In the genomic region with DNA sequence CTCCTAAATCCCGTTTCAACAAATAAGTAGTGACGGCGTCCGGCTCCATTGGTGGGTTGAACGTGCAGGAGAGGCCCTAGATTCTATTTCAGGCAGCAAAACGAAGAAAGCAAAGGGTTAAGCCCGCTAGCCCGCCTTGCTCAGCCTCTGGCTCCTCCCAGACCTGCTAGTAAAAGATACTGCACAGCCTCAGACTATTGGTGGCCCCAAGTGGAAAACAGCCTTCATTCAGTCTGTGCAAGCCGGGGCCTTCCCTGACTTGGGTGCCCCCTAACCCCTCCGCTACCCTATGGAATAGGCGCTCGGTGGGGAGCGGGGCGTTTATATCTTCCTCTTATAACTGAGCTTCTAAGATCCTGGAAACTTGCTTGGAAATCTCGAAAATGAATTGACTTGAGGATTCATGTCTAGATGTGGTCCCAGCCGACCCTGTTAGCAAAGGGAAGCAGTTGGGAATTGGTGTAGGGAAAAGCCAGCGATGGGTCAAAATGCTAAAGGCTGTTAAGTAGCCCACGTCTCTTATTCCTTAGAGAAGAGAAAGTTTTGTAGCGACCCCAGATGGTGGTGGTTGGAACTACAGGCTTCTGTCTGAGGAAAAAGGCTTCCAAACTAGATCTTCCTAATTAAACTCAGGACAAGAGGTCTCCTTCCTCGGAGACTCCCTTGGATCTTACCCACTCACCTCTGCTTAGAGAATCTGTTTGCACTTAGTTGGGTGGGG, we compare ENCODE assay signal across 8 mouse cellular contexts. TPM values are rescaled to one million over a fixed set of nuclear protein-coding genes. Genes with fewer than 3 reads are reported as not detected.
DNase-seq lines count a peak whose midpoint lies in the region; ATAC-seq and TF ChIP-seq lines count a peak whose summit lies in the region.

No protein-coding gene starts in this region.

- H3K27ac ChIP-seq in ES-Bruce4 (ENCODE audit: insufficient read depth, low read length) = no peak overlapping the region
- peak overlapping the region; percentile 40 for H3K27ac ChIP-seq in bone marrow, adult 2 months (ENCODE audit: control insufficient read depth, insufficient read depth, low read depth, low read length, poor library complexity)
- H3K27ac ChIP-seq in embryonic facial prominence, embryonic 14.5 days (replicated peaks; ENCODE audit: low read depth, low read length) = peak overlapping the region; percentile 91
- peak overlapping the region; percentile 82 to 85 for H3K27ac ChIP-seq in heart, embryonic 14.5 days (replicated peaks in 1 of 2; ENCODE audit: control insufficient read depth in 1 of 2, insufficient read depth in 1 of 2, low read depth in 2 of 2, low read length in 2 of 2)
- H3K27ac ChIP-seq in liver, embryonic 16.5 days (ENCODE audit: low read length) = peak overlapping the region; percentile 87
- peak overlapping the region; percentile 98 for H3K27ac ChIP-seq in neural tube, embryonic 14.5 days (ENCODE audit: low read depth, low read length)

- TF ChIP-seq EP300 in ES-Bruce4 (IDR thresholded peaks at IDR 0.05; ENCODE audit: insufficient read depth, low read depth, low read length) = no peak

- no peaks in the 10 kb centered on the region for H3K4me1 ChIP-seq in ES-Bruce4 (ENCODE audit: control insufficient read depth, insufficient read depth, low read length)
- H3K4me1 ChIP-seq in bone marrow, adult 2 months (ENCODE audit: control insufficient read depth, insufficient read depth, low read length) = no peaks in the 10 kb centered on the region
- 0 out of 2 replicates have a peak, but pooled peaks cover 9% of the 10 kb centered on the region for H3K4me1 ChIP-seq in embryonic facial prominence, embryonic 14.5 days (ENCODE audit: control insufficient read depth, insufficient read depth, low read length)
- peaks cover 5 to 10% of the 10 kb centered on the region in 2 experiments for H3K4me1 ChIP-seq in heart, embryonic 14.5 days (ENCODE audit: control insufficient read depth in 2 of 2, insufficient read depth in 2 of 2, low read length in 2 of 2)
- H3K4me1 ChIP-seq in liver, embryonic 16.5 days (ENCODE audit: control insufficient read depth, low read depth, low read length) = peaks cover 32% of the 10 kb centered on the region
- 0 out of 2 replicates have a peak, but pooled peaks cover 3% of the 10 kb centered on the region for H3K4me1 ChIP-seq in neural tube, embryonic 14.5 days (ENCODE audit: control insufficient read depth, insufficient read depth, low read length)

- peak overlapping the region; percentile 38 for H3K9ac ChIP-seq in ES-Bruce4 (ENCODE audit: low read depth, poor library complexity, severe bottlenecking)
- H3K9ac ChIP-seq in embryonic facial prominence, embryonic 14.5 days (ENCODE audit: low read depth, low read length) = peak overlapping the region; percentile 72
- H3K9ac ChIP-seq in heart, embryonic 14.5 days (ENCODE audit: low read length) = peak overlapping the region; percentile 68
- peak overlapping the region; percentile 93 for H3K9ac ChIP-seq in liver, embryonic 16.5 days (ENCODE audit: low read depth, low read length)
- H3K9ac ChIP-seq in neural tube, embryonic 14.5 days (replicated peaks; ENCODE audit: low read depth, low read length) = peak overlapping the region; percentile 71; the same call in 1 of the 2 replicates

- H3K27me3 ChIP-seq in ES-Bruce4 (ENCODE audit: control insufficient read depth, insufficient read depth, low read length, poor library complexity, severe bottlenecking) = no peaks in the 10 kb centered on the region
- no peaks in the 10 kb centered on the region for H3K27me3 ChIP-seq in embryonic facial prominence, embryonic 14.5 days (replicated peaks; ENCODE audit: control insufficient read depth, insufficient read depth, low read length)
- no peaks in the 10 kb centered on the region for H3K27me3 ChIP-seq in heart, embryonic 14.5 days (ENCODE audit: control insufficient read depth, insufficient read depth, low read length)
- H3K27me3 ChIP-seq in liver, embryonic 16.5 days (ENCODE audit: control insufficient read depth, insufficient read depth, low read depth, low read length) = no peaks in the 10 kb centered on the region; the same call in 1 of the 2 replicates
- H3K27me3 ChIP-seq in neural tube, embryonic 14.5 days (ENCODE audit: control insufficient read depth, insufficient read depth, low read length) = no peaks in the 10 kb centered on the region

- WGBS in bone marrow, adult 2 months = 1% methylated on average over 20 of the region's 20 CpGs
- WGBS in embryonic facial prominence, embryonic 14.5 days = 1% methylated on average over 20 of the region's 20 CpGs
- under 1% methylated on average over 20 of the region's 20 CpGs for WGBS in heart, embryonic 14.5 days
- WGBS in liver, embryonic 16.5 days (ENCODE audit: insufficient replicate concordance) = under 1% methylated on average over 20 of the region's 20 CpGs
- WGBS in neural tube, embryonic 14.5 days = under 1% methylated on average over 20 of the region's 20 CpGs

- no peaks in the 10 kb centered on the region for H3K36me3 ChIP-seq in ES-Bruce4 (ENCODE audit: control insufficient read depth, insufficient read depth, low read length, poor library complexity, severe bottlenecking)
- peaks cover under 1% of the 10 kb centered on the region; the same call in 1 of the 2 replicates for H3K36me3 ChIP-seq in embryonic facial prominence, embryonic 14.5 days (ENCODE audit: control insufficient read depth, insufficient read depth, low read length)
- H3K36me3 ChIP-seq in heart, embryonic 14.5 days (ENCODE audit: control insufficient read depth, insufficient read depth, low read length) = no peaks in the 10 kb centered on the region
- peaks cover 3% of the 10 kb centered on the region; the same call in 1 of the 2 replicates for H3K36me3 ChIP-seq in liver, embryonic 16.5 days (ENCODE audit: control insufficient read depth, insufficient read depth)
- H3K36me3 ChIP-seq in neural tube, embryonic 14.5 days (ENCODE audit: control insufficient read depth, insufficient read depth, low read length) = no peaks in the 10 kb centered on the region

- peak; percentile 95 for DNase-seq in embryonic facial prominence, embryonic 14.5 days (ENCODE audit: low spot score)
- DNase-seq in kidney, postnatal 10 days = peak; percentile 74
- peak; percentile 53 for DNase-seq in testis, postnatal 14 days (ENCODE audit: low spot score)

- peak overlapping the region; percentile 90 for H3K4me3 ChIP-seq in ES-Bruce4 (ENCODE audit: low read depth, low read length)
- no peak overlapping the region for H3K4me3 ChIP-seq in bone marrow, adult 2 months (replicated peaks; ENCODE audit: control insufficient read depth, low read depth, low read length)
- peak overlapping the region; percentile 62 for H3K4me3 ChIP-seq in embryonic facial prominence, embryonic 14.5 days (ENCODE audit: low read depth, low read length)
- peak overlapping the region; percentile 58 to 73 for H3K4me3 ChIP-seq in heart, embryonic 14.5 days (ENCODE audit: control insufficient read depth in 1 of 2, insufficient read depth in 1 of 2, low read depth in 1 of 2, low read length in 2 of 2)
- H3K4me3 ChIP-seq in liver, embryonic 16.5 days (ENCODE audit: low read depth, low read length) = peak overlapping the region; percentile 85
- peak overlapping the region; percentile 56 for H3K4me3 ChIP-seq in neural tube, embryonic 14.5 days (ENCODE audit: low read depth, low read length)

- TF ChIP-seq CTCF in ES-Bruce4 (IDR thresholded peaks at IDR 0.05; ENCODE audit: low read depth, low read length) = peak; percentile 18
- TF ChIP-seq CTCF in bone marrow, adult 2 months (IDR thresholded peaks at IDR 0.05; ENCODE audit: control insufficient read depth, insufficient read depth, low read length) = no peak

- H3K9me3 ChIP-seq in ES-Bruce4 (replicated peaks; ENCODE audit: control insufficient read depth, insufficient read depth, low read length, poor library complexity, severe bottlenecking) = no peaks in the 10 kb centered on the region
- no peaks in the 10 kb centered on the region for H3K9me3 ChIP-seq in embryonic facial prominence, embryonic 14.5 days (ENCODE audit: control insufficient read depth, low read length)
- no peaks in the 10 kb centered on the region for H3K9me3 ChIP-seq in heart, embryonic 14.5 days (ENCODE audit: control insufficient read depth, low read length)
- no peaks in the 10 kb centered on the region for H3K9me3 ChIP-seq in liver, embryonic 16.5 days (replicated peaks; ENCODE audit: control insufficient read depth, low read length)
- no peaks in the 10 kb centered on the region for H3K9me3 ChIP-seq in neural tube, embryonic 14.5 days (ENCODE audit: control insufficient read depth, low read length)

- TF ChIP-seq POLR2A in ES-Bruce4 (IDR thresholded peaks at IDR 0.05; ENCODE audit: insufficient read depth, low read length) = no peak
- no peak for TF ChIP-seq POLR2A in bone marrow, adult 2 months (IDR thresholded peaks at IDR 0.05; ENCODE audit: borderline replicate concordance, control insufficient read depth, low read depth, low read length)

- H3K4me2 ChIP-seq in embryonic facial prominence, embryonic 14.5 days (ENCODE audit: low read depth, low read length) = peak overlapping the region; percentile 72
- H3K4me2 ChIP-seq in heart, embryonic 14.5 days (ENCODE audit: low read length) = peak overlapping the region; percentile 96
- peak overlapping the region; percentile 85 for H3K4me2 ChIP-seq in liver, embryonic 16.5 days (ENCODE audit: low read depth, low read length)
- peak overlapping the region; percentile 72 for H3K4me2 ChIP-seq in neural tube, embryonic 14.5 days (ENCODE audit: low read depth, low read length)

- ATAC-seq in embryonic facial prominence, embryonic 14.5 days (ENCODE audit: low read depth) = peak; percentile 66
- peak; percentile 47; the same call in 1 of the 2 replicates for ATAC-seq in heart, embryonic 14.5 days (ENCODE audit: insufficient number of reproducible peaks, insufficient read depth, low FRiP score, low read depth)
- ATAC-seq in liver, embryonic 16.5 days (ENCODE audit: low read depth) = peak; percentile 89
- peak; percentile 54 for ATAC-seq in neural tube, embryonic 14.5 days (ENCODE audit: low read depth)

RNA-seq across cellular contexts. Expression of gene Mpp2, which starts 0.9 kb away (rescaled TPM):
- 3.4 and 3.6 TPM in 2 replicates for polyA plus RNA-seq in ES-Bruce4 (2011; ENCODE audit: insufficient read depth, insufficient read length, low read depth, missing spikeins)
- polyA plus RNA-seq in bone marrow, adult 2 months (2011; ENCODE audit: insufficient read depth, insufficient read length, low replicate concordance, missing spikeins) = 11.9 and 18.2 TPM in 2 replicates
- 7.6 and 8.4 TPM in 2 replicates for polyA plus RNA-seq in embryonic facial prominence, embryonic 14.5 days (2014; fragmentation: Nextera tagmentation; extraction: Ambion mirVana)
- polyA plus RNA-seq in heart, embryonic 14.5 days (2014; fragmentation: Nextera tagmentation; extraction: Ambion mirVana) = 6.0 and 6.8 TPM in 2 replicates
- polyA plus RNA-seq in liver, embryonic 16.5 days (2015; fragmentation: Nextera tagmentation; extraction: Ambion mirVana) = 9.2 and 11.1 TPM in 2 replicates
- 25.4 and 25.7 TPM in 2 replicates for polyA plus RNA-seq in neural tube, embryonic 14.5 days (2014; fragmentation: Nextera tagmentation; extraction: Ambion mirVana)

RNA-seq across cellular contexts. Expression of gene Ppy, which starts 11.9 kb away (rescaled TPM):
- not detected in 2 replicates for polyA plus RNA-seq in ES-Bruce4 (2011; ENCODE audit: insufficient read depth, insufficient read length, low read depth, missing spikeins)
- not detected in 2 replicates for polyA plus RNA-seq in bone marrow, adult 2 months (2011; ENCODE audit: insufficient read depth, insufficient read length, low replicate concordance, missing spikeins)
- polyA plus RNA-seq in embryonic facial prominence, embryonic 14.5 days (2014; fragmentation: Nextera tagmentation; extraction: Ambion mirVana) = not detected in 2 replicates
- polyA plus RNA-seq in heart, embryonic 14.5 days (2014; fragmentation: Nextera tagmentation; extraction: Ambion mirVana) = not detected in 2 replicates
- 0.32 TPM in 1 of 2 replicates, not detected in the other for polyA plus RNA-seq in liver, embryonic 16.5 days (2015; fragmentation: Nextera tagmentation; extraction: Ambion mirVana)
- not detected in 2 replicates for polyA plus RNA-seq in neural tube, embryonic 14.5 days (2014; fragmentation: Nextera tagmentation; extraction: Ambion mirVana)

RNA-seq across cellular contexts. Expression of gene Pyy, which starts 18.4 kb away (rescaled TPM):
- polyA plus RNA-seq in ES-Bruce4 (2011; ENCODE audit: insufficient read depth, insufficient read length, low read depth, missing spikeins) = not detected in 2 replicates
- polyA plus RNA-seq in bone marrow, adult 2 months (2011; ENCODE audit: insufficient read depth, insufficient read length, low replicate concordance, missing spikeins) = not detected in 2 replicates
- polyA plus RNA-seq in embryonic facial prominence, embryonic 14.5 days (2014; fragmentation: Nextera tagmentation; extraction: Ambion mirVana) = 0.58 and 0.90 TPM in 2 replicates
- polyA plus RNA-seq in heart, embryonic 14.5 days (2014; fragmentation: Nextera tagmentation; extraction: Ambion mirVana) = not detected in 2 replicates
- 1.1 TPM in 1 of 2 replicates, not detected in the other for polyA plus RNA-seq in liver, embryonic 16.5 days (2015; fragmentation: Nextera tagmentation; extraction: Ambion mirVana)
- not detected in 2 replicates for polyA plus RNA-seq in neural tube, embryonic 14.5 days (2014; fragmentation: Nextera tagmentation; extraction: Ambion mirVana)

RNA-seq across cellular contexts. Expression of gene Cd300lg, which starts 47.9 kb away (rescaled TPM):
- polyA plus RNA-seq in ES-Bruce4 (2011; ENCODE audit: insufficient read depth, insufficient read length, low read depth, missing spikeins) = not detected in 2 replicates
- polyA plus RNA-seq in bone marrow, adult 2 months (2011; ENCODE audit: insufficient read depth, insufficient read length, low replicate concordance, missing spikeins) = 5.0 and 5.8 TPM in 2 replicates
- 0.70 and 0.85 TPM in 2 replicates for polyA plus RNA-seq in embryonic facial prominence, embryonic 14.5 days (2014; fragmentation: Nextera tagmentation; extraction: Ambion mirVana)
- polyA plus RNA-seq in heart, embryonic 14.5 days (2014; fragmentation: Nextera tagmentation; extraction: Ambion mirVana) = 4.2 and 4.8 TPM in 2 replicates
- 0.68 and 0.87 TPM in 2 replicates for polyA plus RNA-seq in liver, embryonic 16.5 days (2015; fragmentation: Nextera tagmentation; extraction: Ambion mirVana)
- 0.31 and 0.44 TPM in 2 replicates for polyA plus RNA-seq in neural tube, embryonic 14.5 days (2014; fragmentation: Nextera tagmentation; extraction: Ambion mirVana)

RNA-seq across cellular contexts. Expression of gene Nags, which starts 56.1 kb away (rescaled TPM):
- 0.65 TPM in 1 of 2 replicates, not detected in the other for polyA plus RNA-seq in ES-Bruce4 (2011; ENCODE audit: insufficient read depth, insufficient read length, low read depth, missing spikeins)
- polyA plus RNA-seq in bone marrow, adult 2 months (2011; ENCODE audit: insufficient read depth, insufficient read length, low replicate concordance, missing spikeins) = not detected in 2 replicates
- polyA plus RNA-seq in embryonic facial prominence, embryonic 14.5 days (2014; fragmentation: Nextera tagmentation; extraction: Ambion mirVana) = 0.28 and 0.49 TPM in 2 replicates
- polyA plus RNA-seq in heart, embryonic 14.5 days (2014; fragmentation: Nextera tagmentation; extraction: Ambion mirVana) = not detected in 2 replicates
- polyA plus RNA-seq in liver, embryonic 16.5 days (2015; fragmentation: Nextera tagmentation; extraction: Ambion mirVana) = 19.0 and 19.2 TPM in 2 replicates
- not detected in 2 replicates for polyA plus RNA-seq in neural tube, embryonic 14.5 days (2014; fragmentation: Nextera tagmentation; extraction: Ambion mirVana)

Comparison
In these comparisons a context has a peak if more than half of its experiments do, and no peak if none do; other contexts are left out.
1. H3K9ac ChIP-seq: peak in every context shown above with its lines; median percentile 93 in liver, embryonic 16.5 days; 72 in embryonic facial prominence, embryonic 14.5 days; 71 in neural tube, embryonic 14.5 days; 68 in heart, embryonic 14.5 days; 38 in ES-Bruce4.